Mouse (Mus musculus): ENCODE measurements around the gene Sept3. TPM values are rescaled to one million over a fixed set of nuclear protein-coding genes. Genes with fewer than 3 reads are reported as not detected.
A peak's percentile ranks its signal among the peaks of the same experiment; 100 is the strongest.

Gene Sept3
- total RNA-seq, 1 experiment from 2014 or later = 0.48 TPM

GRCm38 (mm10) chr15:82335194-82335593 is 60.5 kb downstream of the Sept3 start:
- ATAC-seq (replicated peaks; ENCODE audit: insufficient number of reproducible peaks, low FRiP score, low TSS enrichment, poor library complexity, severe bottlenecking) = no peak

- no peak for ATAC-seq (replicated peaks; ENCODE audit: insufficient number of reproducible peaks, low FRiP score, low TSS enrichment, poor library complexity, severe bottlenecking)
Observed at GRCm38 (mm10) chr15:82336629-82337028, 61.9 kb downstream of the Sept3 start.

GRCm38 (mm10) chr15:82337875-82338274 is 63.2 kb downstream of the Sept3 start:
- ATAC-seq (replicated peaks; ENCODE audit: insufficient number of reproducible peaks, low FRiP score, low TSS enrichment, poor library complexity, severe bottlenecking) = no peak; the same call in 1 of the 2 replicates

GRCm38 (mm10) chr15:82338593-82339112 is 64.0 kb downstream of the Sept3 start, which contains the start of the genes Naga, Pheta2 and Smdt1:
Gene Naga (minus strand): TSS chr15:82338925.
Gene Pheta2 (plus strand): TSS chr15:82338942.
Gene Smdt1 (plus strand): TSS chr15:82338959.
- peak; percentile 59 for ATAC-seq (replicated peaks; ENCODE audit: insufficient number of reproducible peaks, low FRiP score, low TSS enrichment, poor library complexity, severe bottlenecking)

- no peak for ATAC-seq (replicated peaks; ENCODE audit: insufficient number of reproducible peaks, low FRiP score, low TSS enrichment, poor library complexity, severe bottlenecking)
Observed at GRCm38 (mm10) chr15:82339150-82339549, 64.5 kb downstream of the Sept3 start.

GRCm38 (mm10) chr15:82339634-82340254 is 65.1 kb downstream of the Sept3 start:
- peak; percentile 19 for ATAC-seq (replicated peaks; ENCODE audit: insufficient number of reproducible peaks, low FRiP score, low TSS enrichment, poor library complexity, severe bottlenecking)

GRCm38 (mm10) chr15:82340414-82341035 is 65.8 kb downstream of the Sept3 start:
- ATAC-seq (replicated peaks; ENCODE audit: insufficient number of reproducible peaks, low FRiP score, low TSS enrichment, poor library complexity, severe bottlenecking) = no peak

GRCm38 (mm10) chr15:82341036-82341501 is 66.4 kb downstream of the Sept3 start:
- ATAC-seq (replicated peaks; ENCODE audit: insufficient number of reproducible peaks, low FRiP score, low TSS enrichment, poor library complexity, severe bottlenecking) = peak; percentile 7; the same call in 1 of the 2 replicates

- peak; percentile 16 for ATAC-seq (replicated peaks; ENCODE audit: insufficient number of reproducible peaks, low FRiP score, low TSS enrichment, poor library complexity, severe bottlenecking)
Observed at GRCm38 (mm10) chr15:82341675-82342542, 67.2 kb downstream of the Sept3 start.

- ATAC-seq (replicated peaks; ENCODE audit: insufficient number of reproducible peaks, low FRiP score, low TSS enrichment, poor library complexity, severe bottlenecking) = no peak
Observed at GRCm38 (mm10) chr15:82342543-82342935, 67.8 kb downstream of the Sept3 start.

- ATAC-seq (replicated peaks; ENCODE audit: insufficient number of reproducible peaks, low FRiP score, low TSS enrichment, poor library complexity, severe bottlenecking) = no peak
Observed at GRCm38 (mm10) chr15:82343368-82344287, 68.9 kb downstream of the Sept3 start.

Other genes with a start within 250 kb of the Sept3 start
- gene Desi1, start 241.0 kb upstream of the Sept3 start, total RNA-seq (2017) = 3.2 to 7.3 TPM (median 4.8 TPM) in 3 replicates
- gene Snu13, start 227.3 kb upstream of the Sept3 start, total RNA-seq (2017) = 111 to 112 TPM (median 112 TPM) in 3 replicates
- gene 4930407I10Rik, start 215.7 kb upstream of the Sept3 start, total RNA-seq (2017) = not detected in 3 replicates
- not detected in 3 replicates for gene Mei1, start 204.9 kb upstream of the Sept3 start, total RNA-seq (2017)
- 28.6 to 54.3 TPM (median 43.2 TPM) in 3 replicates for gene Ccdc134, start 147.0 kb upstream of the Sept3 start, total RNA-seq (2017)
- 43.2 to 64.7 TPM (median 49.7 TPM) in 3 replicates for gene Srebf2, start 127.7 kb upstream of the Sept3 start, total RNA-seq (2017)
- gene Shisa8, start 62.1 kb upstream of the Sept3 start, total RNA-seq (2017) = not detected in 3 replicates
- gene Tnfrsf13c, start 50.5 kb upstream of the Sept3 start, total RNA-seq (2017) = 13.6 to 19.3 TPM (median 17.9 TPM) in 3 replicates
- not detected in 3 replicates for gene Cenpm, start 30.1 kb upstream of the Sept3 start, total RNA-seq (2017)
- gene 1500009C09Rik, start 22.5 kb upstream of the Sept3 start, total RNA-seq (2017) = not detected in 3 replicates
- not detected in 3 replicates for gene Wbp2nl, start 24.1 kb downstream of the Sept3 start, total RNA-seq (2017)
- gene Naga, start 64.0 kb downstream of the Sept3 start, total RNA-seq (2017) = 155 to 216 TPM (median 169 TPM) in 3 replicates
- 6.1 to 11.4 TPM (median 7.8 TPM) in 3 replicates for gene Pheta2, start 64.0 kb downstream of the Sept3 start, total RNA-seq (2017)
- 57.5 to 129 TPM (median 113 TPM) in 3 replicates for gene Smdt1, start 64.1 kb downstream of the Sept3 start, total RNA-seq (2017)
- 139 to 263 TPM (median 256 TPM) in 3 replicates for gene Ndufa6, start 79.4 kb downstream of the Sept3 start, total RNA-seq (2017)
- 0.57 to 2.1 TPM in 2 of 3 replicates, not detected in the other for gene Cyp2d22, start 105.4 kb downstream of the Sept3 start, total RNA-seq (2017)
- not detected in 3 replicates for gene Cyp2d11, start 119.1 kb downstream of the Sept3 start, total RNA-seq (2017)
- not detected in 3 replicates for gene Cyp2d10, start 132.3 kb downstream of the Sept3 start, total RNA-seq (2017)
- not detected in 3 replicates for gene Cyp2d9, start 158.5 kb downstream of the Sept3 start, total RNA-seq (2017)

Measured in monocyte, adult 5-6 weeks (primary cell).